Mouse (Mus musculus) cerebellum, adult 9-10 months (tissue): Measurements from ENCODE around the gene Dpep3.

Source experiments
- DNase-seq: peaks from one replicate; pipeline ENCODE4 v3.0.0; 2022

Gene Dpep3

DNA sequence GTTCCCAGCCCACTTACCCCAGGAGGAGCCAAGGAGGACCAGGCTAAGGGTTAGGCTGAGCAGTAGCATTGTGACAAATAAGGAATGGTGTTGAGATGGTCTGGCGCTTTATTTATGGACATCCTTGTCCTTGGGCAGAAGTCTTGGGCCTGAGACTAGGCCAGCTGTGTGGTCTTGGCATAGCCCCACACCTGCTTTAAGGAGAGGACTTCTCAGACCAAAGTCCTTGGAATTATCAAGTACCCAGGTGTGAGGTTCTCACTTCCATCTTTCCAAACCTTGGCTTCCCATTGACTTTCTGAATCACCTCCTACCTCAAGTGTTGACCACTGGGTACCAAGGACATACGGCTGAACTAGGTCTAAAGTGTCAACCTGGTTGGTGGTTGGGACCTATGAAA lies 45.5 kb downstream of the Dpep3 start, which contains the start of gene Ctrl:
Gene Ctrl, minus strand, starts transcription at position 101 of the 400 bp plus-strand sequence.
- no peak for DNase-seq

- no peak for DNase-seq
Observed at GRCm38 (mm10) chr8:105932525-105932924, 46.7 kb downstream of the Dpep3 start.

- no peak for DNase-seq
Observed at GRCm38 (mm10) chr8:105931271-105931670, 48.0 kb downstream of the Dpep3 start.

GRCm38 (mm10) chr8:105930602-105931001 lies 48.6 kb downstream of the Dpep3 start:
- peak; percentile 86 for DNase-seq

GRCm38 (mm10) chr8:105925123-105925522 lies 54.1 kb downstream of the Dpep3 start:
- no peak for DNase-seq
